Mouse (Mus musculus) hindbrain, embryonic 14.5 days (tissue): Measurements from ENCODE around the gene Cyp4a10. TPM values are rescaled to one million over a fixed set of nuclear protein-coding genes. Genes with fewer than 3 reads are reported as not detected.

Experiments used
- ATAC-seq: fragments of 200-750 bp; cut with Nextera tagmentation; 2 replicates; pipeline ENCODE4 v1.8.0; 2017; ENCODE audit warnings: moderate number of reproducible peaks, mild to moderate bottlenecking, moderate TSS enrichment, moderate library complexity; ENCODE audit not compliant: low FRiP score
- DNase-seq: peaks from one replicate; pipeline ENCODE4 v3.0.0-alpha.2; 2015; ENCODE audit warnings: low spot score
- H3K27ac ChIP-seq: fragments of 300-500 bp; sonication (generic); 2 replicates; pipeline ENCODE4 v1.5.1; 2014; ENCODE audit warnings: mild to moderate bottlenecking, moderate library complexity
- H3K27me3 ChIP-seq: fragments of 300-500 bp; sonication (generic); 2 replicates; pipeline ENCODE4 v1.6.1; 2014; ENCODE audit warnings: mild to moderate bottlenecking, low read length, mixed read lengths; ENCODE audit not compliant: control insufficient read depth, insufficient read depth
- H3K36me3 ChIP-seq: fragments of 300-500 bp; sonication (generic); replicated peaks from 2 replicates; pipeline ENCODE4 v1.6.1; 2014; ENCODE audit not compliant: control insufficient read depth, insufficient read depth
- H3K4me1 ChIP-seq: fragments of 300-500 bp; sonication (generic); replicated peaks from 2 replicates; pipeline ENCODE4 v1.6.1; 2014; ENCODE audit warnings: antibody characterized with exemption, low read length, mixed read lengths; ENCODE audit not compliant: control insufficient read depth, insufficient read depth
- H3K4me2 ChIP-seq: fragments of 300-500 bp; sonication (generic); replicated peaks from 2 replicates; pipeline ENCODE4 v1.6.1; 2014; ENCODE audit warnings: mild to moderate bottlenecking, moderate library complexity
- H3K4me3 ChIP-seq: fragments of 300-500 bp; sonication (generic); replicated peaks from 2 replicates; pipeline ENCODE4 v1.5.1; 2014; ENCODE audit warnings: mild to moderate bottlenecking, low read length
- H3K9ac ChIP-seq: fragments of 300-500 bp; sonication (generic); 2 replicates; pipeline ENCODE4 v1.6.1; 2014
- H3K9me3 ChIP-seq: fragments of 300-500 bp; sonication (generic); 2 replicates; pipeline ENCODE4 v1.6.1; 2016; ENCODE audit warnings: low read length; ENCODE audit not compliant: control insufficient read depth
- polyA plus RNA-seq: library from polyadenylated mRNA; unstranded; fragments of >200 nt; fragmentation: Nextera tagmentation; extraction: Ambion mirVana; gene quantifications from 2 replicates; pipeline ENCODE4 v1.2.1, GENCODE M21; 2014

Gene Cyp4a10
- polyA plus RNA-seq, 1 experiment from 2014 or later: not detected

GRCm38 (mm10) chr4:115583036-115583435 is 65.0 kb downstream of the Cyp4a10 start:
- ATAC-seq (no peak), DNase-seq (no peak)
- Histone ChIP-seq H3K4me1 (no peaks in the 10 kb centered on the region), H3K4me2 (no peak overlapping the region), H3K36me3 (no peaks in the 10 kb centered on the region), H3K27me3 (no peaks in the 10 kb centered on the region), H3K27ac (no peak overlapping the region), H3K9ac (no peak overlapping the region), H3K4me3 (no peak overlapping the region), H3K9me3 (no peaks in the 10 kb centered on the region)

Other genes starting within 250 kb of the Cyp4a10 start
- gene Cyp4a12a, start 219.2 kb upstream of the Cyp4a10 start, polyA plus RNA-seq: not detected in 2 replicates
- gene Cyp4a12b, start 106.6 kb upstream of the Cyp4a10 start, polyA plus RNA-seq: not detected in 2 replicates
- gene Cyp4a30b, start 65.7 kb upstream of the Cyp4a10 start, polyA plus RNA-seq: not detected in 2 replicates
- gene Cyp4a14, start 22.1 kb upstream of the Cyp4a10 start, polyA plus RNA-seq: not detected in 2 replicates
- not detected in 2 replicates for gene Cyp4a31, start 45.4 kb downstream of the Cyp4a10 start, polyA plus RNA-seq
- not detected in 2 replicates for gene Cyp4a32, start 82.7 kb downstream of the Cyp4a10 start, polyA plus RNA-seq
- gene Cyp4b1, start 129.5 kb downstream of the Cyp4a10 start, polyA plus RNA-seq: 0.99 and 1.9 TPM in 2 replicates
- gene Efcab14, start 219.5 kb downstream of the Cyp4a10 start, polyA plus RNA-seq: 23.9 and 25.5 TPM in 2 replicates